Mouse (Mus musculus): ENCODE measurements around the gene Gsn.

Gene Gsn

GRCm38 (mm10) chr2:35278371-35279210, 22.4 kb downstream of the Gsn start:
- no peak for DNase-seq (ENCODE audit: extremely low read depth, low read depth)

GRCm38 (mm10) chr2:35280001-35280400, 23.8 kb downstream of the Gsn start:
- no peak for DNase-seq (ENCODE audit: extremely low read depth, low read depth)

GRCm38 (mm10) chr2:35282214-35282613, 26.0 kb downstream of the Gsn start:
- DNase-seq (ENCODE audit: extremely low read depth, low read depth), result no peak

GRCm38 (mm10) chr2:35283997-35284396, 27.8 kb downstream of the Gsn start:
- DNase-seq (ENCODE audit: extremely low read depth, low read depth), result no peak

- DNase-seq (ENCODE audit: extremely low read depth, low read depth), result no peak
Observed at GRCm38 (mm10) chr2:35285209-35285608, 29.0 kb downstream of the Gsn start.

GRCm38 (mm10) chr2:35287017-35287620, 30.9 kb downstream of the Gsn start:
- no peak for DNase-seq (ENCODE audit: extremely low read depth, low read depth)

GRCm38 (mm10) chr2:35288758-35289635, 32.8 kb downstream of the Gsn start:
- DNase-seq (ENCODE audit: extremely low read depth, low read depth), result peak; percentile 41

GRCm38 (mm10) chr2:35291856-35292255, 35.7 kb downstream of the Gsn start:
- peak; percentile 47 for DNase-seq (ENCODE audit: extremely low read depth, low read depth)

- no peak for DNase-seq (ENCODE audit: extremely low read depth, low read depth)
Observed at GRCm38 (mm10) chr2:35292700-35293099, 36.5 kb downstream of the Gsn start.

- no peak for DNase-seq (ENCODE audit: extremely low read depth, low read depth)
Observed at GRCm38 (mm10) chr2:35293291-35293690, 37.1 kb downstream of the Gsn start.

- DNase-seq (ENCODE audit: extremely low read depth, low read depth), result peak; percentile 41
Observed at GRCm38 (mm10) chr2:35297703-35298332, 41.6 kb downstream of the Gsn start.

GRCm38 (mm10) chr2:35299437-35299836, 43.3 kb downstream of the Gsn start:
- no peak for DNase-seq (ENCODE audit: extremely low read depth, low read depth)

GRCm38 (mm10) chr2:35302049-35302885, 46.1 kb downstream of the Gsn start:
- no peak for DNase-seq (ENCODE audit: extremely low read depth, low read depth)

- no peak for DNase-seq (ENCODE audit: extremely low read depth, low read depth)
Observed at GRCm38 (mm10) chr2:35308166-35308565, 52.0 kb downstream of the Gsn start.

- no peak for DNase-seq (ENCODE audit: extremely low read depth, low read depth)
Observed at GRCm38 (mm10) chr2:35309906-35310493, 53.8 kb downstream of the Gsn start.

- DNase-seq (ENCODE audit: extremely low read depth, low read depth), result no peak
Observed at GRCm38 (mm10) chr2:35314300-35314699, 58.1 kb downstream of the Gsn start.

- DNase-seq (ENCODE audit: extremely low read depth, low read depth), result no peak
Observed at GRCm38 (mm10) chr2:35317604-35318003, 61.4 kb downstream of the Gsn start.

GRCm38 (mm10) chr2:35318405-35318804, 62.2 kb downstream of the Gsn start:
- DNase-seq (ENCODE audit: extremely low read depth, low read depth), result no peak

- DNase-seq (ENCODE audit: extremely low read depth, low read depth), result no peak
Observed at GRCm38 (mm10) chr2:35320399-35320798, 64.2 kb downstream of the Gsn start.

All from MEL-GATA-1-ER (cell line).